Mouse (Mus musculus) activated CD4-positive, CD25-positive, alpha-beta regulatory T cell, adult 4 months (primary cell): ENCODE data around the gene Megf11. TPM values are rescaled to one million over a fixed set of nuclear protein-coding genes. Genes with fewer than 3 reads are reported as not detected.

Experiments used
- ATAC-seq: one replicate; pipeline ENCODE4 v1.8.0; 2017
- polyA plus RNA-seq, 2 experiments: library from polyadenylated mRNA; unstranded; fragments of 100-300 nt; shearing (Covaris generic); gene quantifications; one replicate each; pipeline ENCODE4 v1.2.1; 2017

The Megf11 gene
- polyA plus RNA-seq, 2 experiments from 2014 or later, result 0.14 to 0.28 TPM

- ATAC-seq, result no peak
Observed at GRCm38 (mm10) chr9:64395238-64395920, 10.0 kb downstream of the Megf11 start.

- no peak for ATAC-seq
Observed at GRCm38 (mm10) chr9:64397108-64397507, 11.7 kb downstream of the Megf11 start.

GRCm38 (mm10) chr9:64399121-64399520, 13.7 kb downstream of the Megf11 start:
- no peak for ATAC-seq

- no peak for ATAC-seq
Observed at GRCm38 (mm10) chr9:64402141-64402540, 16.7 kb downstream of the Megf11 start.

- no peak for ATAC-seq
Observed at GRCm38 (mm10) chr9:64406841-64407240, 21.4 kb downstream of the Megf11 start.

- ATAC-seq, result no peak
Observed at GRCm38 (mm10) chr9:64407390-64407970, 22.1 kb downstream of the Megf11 start.

- ATAC-seq, result no peak
Observed at GRCm38 (mm10) chr9:64408821-64409220, 23.4 kb downstream of the Megf11 start.

GRCm38 (mm10) chr9:64420471-64420870, 35.0 kb downstream of the Megf11 start:
- ATAC-seq, result no peak

GRCm38 (mm10) chr9:64421986-64422616, 36.7 kb downstream of the Megf11 start:
- ATAC-seq, result no peak

GRCm38 (mm10) chr9:64423912-64424311, 38.5 kb downstream of the Megf11 start:
- no peak for ATAC-seq

- ATAC-seq, result no peak
Observed at GRCm38 (mm10) chr9:64436121-64436520, 50.7 kb downstream of the Megf11 start.

- no peak for ATAC-seq
Observed at GRCm38 (mm10) chr9:64440101-64440500, 54.7 kb downstream of the Megf11 start.

- ATAC-seq, result no peak
Observed at GRCm38 (mm10) chr9:64445981-64446380, 60.6 kb downstream of the Megf11 start.

- no peak for ATAC-seq
Observed at GRCm38 (mm10) chr9:64447070-64447469, 61.6 kb downstream of the Megf11 start.

GRCm38 (mm10) chr9:64447522-64447921, 62.1 kb downstream of the Megf11 start:
- ATAC-seq, result no peak

GRCm38 (mm10) chr9:64452769-64453168, 67.3 kb downstream of the Megf11 start:
- no peak for ATAC-seq

GRCm38 (mm10) chr9:64454196-64454595, 68.8 kb downstream of the Megf11 start:
- ATAC-seq, result no peak

- no peak for ATAC-seq
Observed at GRCm38 (mm10) chr9:64455910-64456309, 70.5 kb downstream of the Megf11 start.

- ATAC-seq, result no peak
Observed at GRCm38 (mm10) chr9:64457596-64457995, 72.2 kb downstream of the Megf11 start.

GRCm38 (mm10) chr9:64461568-64462308, 76.3 kb downstream of the Megf11 start:
- ATAC-seq, result no peak

- no peak for ATAC-seq
Observed at GRCm38 (mm10) chr9:64462870-64463269, 77.4 kb downstream of the Megf11 start.

GRCm38 (mm10) chr9:64466090-64466489, 80.7 kb downstream of the Megf11 start:
- ATAC-seq, result no peak

GRCm38 (mm10) chr9:64466564-64466963, 81.1 kb downstream of the Megf11 start:
- no peak for ATAC-seq
